Mouse (Mus musculus): ENCODE results near the gene Gpr6. TPM values are rescaled to one million over a fixed set of nuclear protein-coding genes. Genes with fewer than 3 reads are reported as not detected.
A peak's percentile ranks its signal among the peaks of the same experiment; 100 is the strongest.

Gpr6 gene
- polyA plus RNA-seq, 1 experiment from 2014 or later: not detected

- Histone ChIP-seq H3K27ac (ENCODE audit: low read length) (no peak overlapping the region), H3K27me3 (ENCODE audit: control insufficient read depth, insufficient read depth, low read length) (no peaks in the 10 kb centered on the region), H3K36me3 (ENCODE audit: control insufficient read depth, insufficient read depth, low read length) (no peaks in the 10 kb centered on the region), H3K4me2 (ENCODE audit: low read depth, low read length) (no peak overlapping the region), H3K9me3 (replicated peaks; ENCODE audit: control insufficient read depth, low read length) (no peaks in the 10 kb centered on the region), H3K4me3 (replicated peaks; ENCODE audit: low read length) (no peak overlapping the region), H3K4me1 (ENCODE audit: control insufficient read depth, insufficient read depth, low read length) (no peaks in the 10 kb centered on the region), H3K9ac (ENCODE audit: low read length) (no peak overlapping the region)
- ATAC-seq (ENCODE audit: insufficient read depth, low FRiP score): no peak
- WGBS: 78% methylated on average over 11 of the region's 11 CpGs
Observed at GRCm38 (mm10) chr10:41042272-41042671, 29.8 kb downstream of the Gpr6 start.

- Histone ChIP-seq H3K27me3 (ENCODE audit: control insufficient read depth, insufficient read depth, low read length) (no peaks in the 10 kb centered on the region), H3K36me3 (ENCODE audit: control insufficient read depth, insufficient read depth, low read length) (no peaks in the 10 kb centered on the region), H3K4me3 (replicated peaks; ENCODE audit: low read length) (no peak overlapping the region), H3K4me1 (ENCODE audit: control insufficient read depth, insufficient read depth, low read length) (no peaks in the 10 kb centered on the region), H3K9ac (ENCODE audit: low read length) (no peak overlapping the region), H3K27ac (ENCODE audit: low read length) (no peak overlapping the region), H3K9me3 (replicated peaks; ENCODE audit: control insufficient read depth, low read length) (no peaks in the 10 kb centered on the region), H3K4me2 (ENCODE audit: low read depth, low read length) (no peak overlapping the region)
- no peak for ATAC-seq (ENCODE audit: insufficient read depth, low FRiP score)
- WGBS: 78% methylated on average over 9 of the region's 9 CpGs
Observed at GRCm38 (mm10) chr10:41041478-41041877, 30.6 kb downstream of the Gpr6 start.

GRCm38 (mm10) chr10:41040530-41041085 lies 31.5 kb downstream of the Gpr6 start:
- Histone ChIP-seq H3K4me1 (ENCODE audit: control insufficient read depth, insufficient read depth, low read length) (no peaks in the 10 kb centered on the region), H3K9ac (ENCODE audit: low read length) (no peak overlapping the region), H3K4me2 (ENCODE audit: low read depth, low read length) (no peak overlapping the region), H3K9me3 (replicated peaks; ENCODE audit: control insufficient read depth, low read length) (no peaks in the 10 kb centered on the region), H3K36me3 (ENCODE audit: control insufficient read depth, insufficient read depth, low read length) (no peaks in the 10 kb centered on the region), H3K4me3 (replicated peaks; ENCODE audit: low read length) (no peak overlapping the region), H3K27ac (ENCODE audit: low read length) (no peak overlapping the region), H3K27me3 (ENCODE audit: control insufficient read depth, insufficient read depth, low read length) (no peaks in the 10 kb centered on the region)
- ATAC-seq (ENCODE audit: insufficient read depth, low FRiP score): peak; percentile 77

- no peaks in the 10 kb centered on the region for H3K9me3 ChIP-seq (replicated peaks; ENCODE audit: control insufficient read depth, low read length)
- no peaks in the 10 kb centered on the region for H3K27me3 ChIP-seq (ENCODE audit: control insufficient read depth, insufficient read depth, low read length)
- no peak for ATAC-seq (ENCODE audit: insufficient read depth, low FRiP score)
- H3K9ac ChIP-seq (ENCODE audit: low read length): no peak overlapping the region
- 89% methylated on average over 6 of the region's 6 CpGs for WGBS
- H3K27ac ChIP-seq (ENCODE audit: low read length): no peak overlapping the region
- H3K4me1 ChIP-seq (ENCODE audit: control insufficient read depth, insufficient read depth, low read length): no peaks in the 10 kb centered on the region
- no peak overlapping the region for H3K4me2 ChIP-seq (ENCODE audit: low read depth, low read length)
- H3K36me3 ChIP-seq (ENCODE audit: control insufficient read depth, insufficient read depth, low read length): no peaks in the 10 kb centered on the region
- H3K4me3 ChIP-seq (replicated peaks; ENCODE audit: low read length): no peak overlapping the region
Observed at GRCm38 (mm10) chr10:41038476-41038875, 33.6 kb downstream of the Gpr6 start.

GRCm38 (mm10) chr10:41037722-41038121 lies 34.4 kb downstream of the Gpr6 start:
- Histone ChIP-seq H3K27me3 (ENCODE audit: control insufficient read depth, insufficient read depth, low read length) (no peaks in the 10 kb centered on the region), H3K4me2 (ENCODE audit: low read depth, low read length) (no peak overlapping the region), H3K4me3 (replicated peaks; ENCODE audit: low read length) (no peak overlapping the region), H3K36me3 (ENCODE audit: control insufficient read depth, insufficient read depth, low read length) (no peaks in the 10 kb centered on the region), H3K9ac (ENCODE audit: low read length) (no peak overlapping the region), H3K27ac (ENCODE audit: low read length) (no peak overlapping the region), H3K9me3 (replicated peaks; ENCODE audit: control insufficient read depth, low read length) (no peaks in the 10 kb centered on the region), H3K4me1 (ENCODE audit: control insufficient read depth, insufficient read depth, low read length) (no peaks in the 10 kb centered on the region)
- ATAC-seq (ENCODE audit: insufficient read depth, low FRiP score): no peak
- whole genome bisulfite sequencing: 65% methylated on average over 8 of the region's 8 CpGs

GRCm38 (mm10) chr10:41032811-41033210 lies 39.3 kb downstream of the Gpr6 start:
- no peaks in the 10 kb centered on the region for H3K9me3 ChIP-seq (replicated peaks; ENCODE audit: control insufficient read depth, low read length)
- H3K4me3 ChIP-seq (replicated peaks; ENCODE audit: low read length): no peak overlapping the region
- H3K36me3 ChIP-seq (ENCODE audit: control insufficient read depth, insufficient read depth, low read length): no peaks in the 10 kb centered on the region
- no peak overlapping the region for H3K27ac ChIP-seq (ENCODE audit: low read length)
- H3K4me1 ChIP-seq (ENCODE audit: control insufficient read depth, insufficient read depth, low read length): no peaks in the 10 kb centered on the region
- no peak overlapping the region for H3K9ac ChIP-seq (ENCODE audit: low read length)
- no peaks in the 10 kb centered on the region for H3K27me3 ChIP-seq (ENCODE audit: control insufficient read depth, insufficient read depth, low read length)
- no peak for ATAC-seq (ENCODE audit: insufficient read depth, low FRiP score)
- WGBS: 76% methylated on average over 7 of the region's 7 CpGs
- H3K4me2 ChIP-seq (ENCODE audit: low read depth, low read length): no peak overlapping the region

- Histone ChIP-seq H3K4me1 (ENCODE audit: control insufficient read depth, insufficient read depth, low read length) (no peaks in the 10 kb centered on the region), H3K4me3 (replicated peaks; ENCODE audit: low read length) (no peak overlapping the region), H3K27me3 (ENCODE audit: control insufficient read depth, insufficient read depth, low read length) (no peaks in the 10 kb centered on the region), H3K9ac (ENCODE audit: low read length) (no peak overlapping the region), H3K36me3 (ENCODE audit: control insufficient read depth, insufficient read depth, low read length) (no peaks in the 10 kb centered on the region), H3K27ac (ENCODE audit: low read length) (no peak overlapping the region), H3K9me3 (replicated peaks; ENCODE audit: control insufficient read depth, low read length) (no peaks in the 10 kb centered on the region), H3K4me2 (ENCODE audit: low read depth, low read length) (no peak overlapping the region)
- ATAC-seq (ENCODE audit: insufficient read depth, low FRiP score): no peak
- 27% methylated on average over 1 of the region's 1 CpGs for WGBS
Observed at GRCm38 (mm10) chr10:41024860-41025259, 47.2 kb downstream of the Gpr6 start.

GRCm38 (mm10) chr10:41024406-41024805 lies 47.7 kb downstream of the Gpr6 start:
- H3K27me3 ChIP-seq (ENCODE audit: control insufficient read depth, insufficient read depth, low read length): no peaks in the 10 kb centered on the region
- no peaks in the 10 kb centered on the region for H3K9me3 ChIP-seq (replicated peaks; ENCODE audit: control insufficient read depth, low read length)
- H3K36me3 ChIP-seq (ENCODE audit: control insufficient read depth, insufficient read depth, low read length): no peaks in the 10 kb centered on the region
- H3K27ac ChIP-seq (ENCODE audit: low read length): no peak overlapping the region
- H3K4me1 ChIP-seq (ENCODE audit: control insufficient read depth, insufficient read depth, low read length): no peaks in the 10 kb centered on the region
- H3K4me2 ChIP-seq (ENCODE audit: low read depth, low read length): no peak overlapping the region
- WGBS: 52% methylated on average over 1 of the region's 1 CpGs
- no peak for ATAC-seq (ENCODE audit: insufficient read depth, low FRiP score)
- no peak overlapping the region for H3K9ac ChIP-seq (ENCODE audit: low read length)
- H3K4me3 ChIP-seq (replicated peaks; ENCODE audit: low read length): no peak overlapping the region

- Histone ChIP-seq H3K4me3 (replicated peaks; ENCODE audit: low read length) (no peak overlapping the region), H3K36me3 (ENCODE audit: control insufficient read depth, insufficient read depth, low read length) (no peaks in the 10 kb centered on the region), H3K4me2 (ENCODE audit: low read depth, low read length) (no peak overlapping the region), H3K27me3 (ENCODE audit: control insufficient read depth, insufficient read depth, low read length) (no peaks in the 10 kb centered on the region), H3K4me1 (ENCODE audit: control insufficient read depth, insufficient read depth, low read length) (no peaks in the 10 kb centered on the region), H3K9ac (ENCODE audit: low read length) (no peak overlapping the region), H3K27ac (ENCODE audit: low read length) (no peak overlapping the region), H3K9me3 (replicated peaks; ENCODE audit: control insufficient read depth, low read length) (no peaks in the 10 kb centered on the region)
- ATAC-seq (ENCODE audit: insufficient read depth, low FRiP score): no peak
- WGBS: 88% methylated on average over 4 of the region's 4 CpGs
Observed at GRCm38 (mm10) chr10:41022226-41022625, 49.9 kb downstream of the Gpr6 start.
